Mouse (Mus musculus): Measurements from ENCODE around the gene Olig3. TPM values are rescaled to one million over a fixed set of nuclear protein-coding genes. Genes with fewer than 3 reads are reported as not detected.

The Olig3 gene
- not detected in 2 replicates for total RNA-seq (2015)
- total RNA-seq (2017) = not detected in 2 replicates

GRCm38 (mm10) chr10:19356071-19356583 lies at the start of gene Olig3:
TSS of gene Olig3 (plus strand) at chr10:19356533.
- ATAC-seq (ENCODE audit: poor library complexity, severe bottlenecking) = no peak

GRCm38 (mm10) chr10:19309681-19310395 lies 46.5 kb upstream of the Olig3 start:
- no peak for ATAC-seq (ENCODE audit: poor library complexity, severe bottlenecking)

DNA sequence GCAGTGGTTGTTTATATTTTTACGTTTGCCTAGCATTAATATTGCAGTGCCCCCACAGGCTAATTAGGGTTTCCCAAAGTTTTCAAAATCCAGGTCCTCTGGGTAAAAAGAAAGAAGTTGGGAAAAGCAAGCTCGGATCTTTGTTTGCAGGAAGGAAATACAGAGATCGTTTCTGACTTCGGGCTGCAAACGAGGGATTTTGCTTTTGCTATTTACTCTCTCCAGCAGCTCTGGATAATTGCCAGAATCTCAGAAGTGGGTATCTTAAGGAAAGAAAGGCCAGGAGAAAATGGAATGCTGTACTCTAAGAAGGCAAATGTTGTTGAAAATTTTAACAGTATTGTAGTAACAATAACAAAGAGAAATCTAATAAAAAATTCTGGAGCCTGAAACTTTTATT lies 45.9 kb upstream of the Olig3 start:
- no peak for ATAC-seq (ENCODE audit: poor library complexity, severe bottlenecking)

- ATAC-seq (ENCODE audit: poor library complexity, severe bottlenecking) = no peak
Observed at GRCm38 (mm10) chr10:19317962-19318812, 38.1 kb upstream of the Olig3 start.

DNA sequence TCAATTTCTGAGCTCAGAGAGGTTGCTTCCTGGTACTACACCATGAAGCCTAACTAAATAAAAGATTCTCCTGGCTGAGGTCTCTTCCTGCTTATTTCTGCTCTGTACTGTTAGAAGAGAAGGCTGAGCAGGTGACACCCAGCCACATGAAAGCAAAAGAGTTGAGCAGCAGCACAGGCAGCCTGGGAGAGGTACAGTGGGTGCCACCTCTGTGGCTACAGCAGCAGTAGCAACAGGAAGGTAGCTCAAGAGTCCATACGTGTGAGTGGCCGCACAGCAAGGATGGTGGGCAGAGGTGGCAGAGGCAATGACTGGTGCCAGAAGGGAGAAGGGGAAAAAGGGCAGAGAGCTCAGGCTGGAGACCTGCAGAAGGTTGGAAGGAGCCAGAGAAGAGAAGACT lies 34.6 kb upstream of the Olig3 start:
- ATAC-seq (ENCODE audit: poor library complexity, severe bottlenecking) = peak; percentile 35

- no peak for ATAC-seq (ENCODE audit: poor library complexity, severe bottlenecking)
Observed at GRCm38 (mm10) chr10:19329191-19329777, 27.0 kb upstream of the Olig3 start.

DNA sequence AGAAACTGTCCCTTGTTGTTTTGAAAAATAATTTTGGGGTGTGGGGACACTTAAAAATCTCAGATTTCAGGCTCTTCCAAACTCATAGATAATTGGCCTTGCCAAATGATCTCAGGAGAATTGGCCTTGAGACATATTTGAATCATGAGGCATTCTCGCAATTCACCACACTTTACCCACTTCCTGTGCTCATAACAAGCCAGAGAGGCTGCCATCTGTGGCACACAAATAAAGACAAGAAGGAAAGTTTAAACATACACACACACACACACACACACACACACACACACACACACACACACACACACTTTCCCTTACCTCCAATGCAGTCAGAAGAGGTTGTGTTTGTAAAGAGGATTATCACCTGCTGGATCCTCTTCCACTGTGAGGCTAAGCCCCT lies 22.9 kb upstream of the Olig3 start:
- ATAC-seq (ENCODE audit: poor library complexity, severe bottlenecking) = no peak

GRCm38 (mm10) chr10:19338695-19339630 lies 17.4 kb upstream of the Olig3 start:
- ATAC-seq (ENCODE audit: poor library complexity, severe bottlenecking) = no peak

DNA sequence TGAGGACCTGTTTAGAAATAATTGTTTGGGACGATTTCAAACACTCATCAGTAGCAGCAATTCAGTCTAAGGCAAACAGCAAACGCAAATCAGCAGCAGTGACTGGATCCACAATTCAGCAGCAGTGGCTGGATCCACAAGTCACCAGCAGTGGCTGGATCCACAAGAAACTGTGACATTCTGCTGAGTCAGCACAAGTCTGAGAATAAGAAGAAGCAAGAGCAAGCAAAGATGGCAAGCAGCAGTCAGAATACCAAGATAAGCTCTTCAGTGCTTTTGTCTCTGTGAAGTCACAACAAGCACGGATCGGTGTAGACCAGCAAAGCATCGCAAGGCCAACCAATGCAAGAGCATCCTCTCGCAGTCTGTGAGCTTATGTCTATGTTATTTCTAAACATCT lies 12.3 kb upstream of the Olig3 start:
- ATAC-seq (ENCODE audit: poor library complexity, severe bottlenecking) = no peak

DNA sequence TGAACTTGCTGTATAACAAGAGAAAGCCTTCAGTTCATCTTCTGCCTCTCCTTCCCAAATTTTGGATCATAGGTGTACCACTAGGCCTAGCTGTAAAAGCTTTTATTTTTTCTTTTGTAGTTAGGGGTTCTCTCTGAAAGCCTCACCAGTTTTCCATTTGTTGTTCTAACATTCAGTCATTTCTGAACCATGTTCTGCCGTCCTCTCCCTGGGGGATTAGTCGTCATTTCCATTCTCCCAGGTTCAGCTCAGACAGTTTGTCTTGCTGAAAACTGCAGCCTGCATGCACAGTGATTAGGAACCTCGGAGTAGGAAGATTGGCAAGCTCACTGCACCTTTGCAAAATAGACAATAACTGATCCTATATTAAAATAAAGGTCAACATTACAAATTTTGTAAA lies 7.0 kb upstream of the Olig3 start:
- no peak for ATAC-seq (ENCODE audit: poor library complexity, severe bottlenecking)

DNA sequence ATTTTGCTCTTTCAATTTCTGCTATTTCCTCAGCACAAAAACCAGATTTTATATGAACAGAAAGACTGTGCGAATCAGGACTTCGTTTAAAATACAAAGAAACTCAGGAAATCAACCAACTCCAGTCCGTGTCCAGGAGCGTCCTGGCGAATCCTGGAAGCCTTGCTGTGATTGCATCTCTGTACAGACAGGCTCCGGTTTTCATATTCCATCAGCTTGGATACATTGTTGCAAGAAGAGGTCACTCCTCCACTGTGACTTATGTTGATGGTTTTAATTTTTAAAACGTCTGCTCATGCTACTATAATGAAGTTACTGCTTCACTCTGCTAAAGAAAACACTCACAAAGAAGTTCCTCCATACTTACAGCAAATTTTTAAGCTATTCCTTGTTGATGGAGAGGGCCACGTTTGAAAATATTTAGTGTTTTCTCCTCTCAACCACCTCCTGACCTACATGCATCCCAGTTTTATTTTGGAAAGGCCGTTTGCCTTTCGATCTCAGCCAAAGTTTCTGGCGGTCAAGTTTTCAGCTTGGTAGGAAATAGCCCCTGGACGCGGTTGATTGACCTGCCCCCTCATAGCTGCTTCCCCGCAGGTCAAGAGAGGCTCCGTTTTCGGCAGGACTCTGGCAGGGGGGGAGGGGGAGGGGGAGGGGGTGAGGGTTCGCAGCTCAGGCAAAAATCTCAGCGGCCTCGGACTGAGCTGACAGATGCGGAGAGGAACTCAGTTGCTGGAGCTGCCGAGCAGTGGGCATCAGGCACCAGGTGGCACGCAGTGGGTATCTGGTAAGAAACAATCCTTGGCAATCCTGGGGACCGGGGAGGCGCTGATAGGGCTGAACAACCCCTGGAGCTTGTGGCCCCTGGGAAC lies 4.1 kb upstream of the Olig3 start:
- no peak for ATAC-seq (ENCODE audit: poor library complexity, severe bottlenecking)

DNA sequence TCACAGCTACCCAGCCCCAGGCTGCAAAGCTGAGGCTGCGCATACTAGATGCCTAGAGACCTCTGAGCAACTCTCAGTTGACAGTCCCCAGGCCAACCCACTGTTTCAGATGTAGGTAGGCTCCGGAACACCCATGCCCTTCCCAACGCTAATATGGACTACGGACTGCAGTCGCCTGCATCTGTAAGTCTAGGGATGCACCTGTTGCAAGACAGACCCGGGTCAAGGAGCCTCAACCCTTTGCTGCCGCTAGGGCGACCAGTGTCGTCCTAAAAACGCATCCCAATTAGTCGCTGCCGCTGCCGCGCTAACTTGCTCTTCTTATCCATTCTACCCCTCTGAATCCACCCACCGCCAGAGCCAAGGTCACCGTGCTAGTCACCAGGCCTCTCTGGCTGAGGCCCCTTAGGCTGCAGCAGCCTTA lies 3.4 kb upstream of the Olig3 start:
- ATAC-seq (ENCODE audit: poor library complexity, severe bottlenecking) = no peak

DNA sequence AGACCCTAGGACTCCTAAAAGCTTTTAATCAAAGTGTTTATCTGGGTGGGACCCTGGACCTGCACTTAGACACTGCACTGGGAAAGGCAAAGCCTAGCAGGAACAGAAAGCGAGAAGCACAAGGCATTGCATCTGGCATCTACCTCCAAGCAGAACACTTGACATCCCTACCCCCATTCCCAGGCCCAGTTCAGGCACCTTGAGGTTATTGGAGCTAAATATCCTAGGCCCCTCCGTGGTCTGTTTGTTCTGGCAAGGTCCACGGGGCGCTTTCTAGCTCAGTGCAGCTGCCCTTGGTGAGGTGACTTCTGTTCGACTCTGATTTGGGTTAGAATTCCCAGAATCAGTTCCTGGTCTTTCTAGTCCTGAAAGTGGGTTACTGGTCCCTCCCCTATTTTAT lies 2.7 kb upstream of the Olig3 start:
- ATAC-seq (ENCODE audit: poor library complexity, severe bottlenecking) = no peak

- no peak for ATAC-seq (ENCODE audit: poor library complexity, severe bottlenecking)
Observed at GRCm38 (mm10) chr10:19354146-19354545, 2.2 kb upstream of the Olig3 start.

- no peak for ATAC-seq (ENCODE audit: poor library complexity, severe bottlenecking)
Observed at GRCm38 (mm10) chr10:19355076-19355475, 1.3 kb upstream of the Olig3 start.

DNA sequence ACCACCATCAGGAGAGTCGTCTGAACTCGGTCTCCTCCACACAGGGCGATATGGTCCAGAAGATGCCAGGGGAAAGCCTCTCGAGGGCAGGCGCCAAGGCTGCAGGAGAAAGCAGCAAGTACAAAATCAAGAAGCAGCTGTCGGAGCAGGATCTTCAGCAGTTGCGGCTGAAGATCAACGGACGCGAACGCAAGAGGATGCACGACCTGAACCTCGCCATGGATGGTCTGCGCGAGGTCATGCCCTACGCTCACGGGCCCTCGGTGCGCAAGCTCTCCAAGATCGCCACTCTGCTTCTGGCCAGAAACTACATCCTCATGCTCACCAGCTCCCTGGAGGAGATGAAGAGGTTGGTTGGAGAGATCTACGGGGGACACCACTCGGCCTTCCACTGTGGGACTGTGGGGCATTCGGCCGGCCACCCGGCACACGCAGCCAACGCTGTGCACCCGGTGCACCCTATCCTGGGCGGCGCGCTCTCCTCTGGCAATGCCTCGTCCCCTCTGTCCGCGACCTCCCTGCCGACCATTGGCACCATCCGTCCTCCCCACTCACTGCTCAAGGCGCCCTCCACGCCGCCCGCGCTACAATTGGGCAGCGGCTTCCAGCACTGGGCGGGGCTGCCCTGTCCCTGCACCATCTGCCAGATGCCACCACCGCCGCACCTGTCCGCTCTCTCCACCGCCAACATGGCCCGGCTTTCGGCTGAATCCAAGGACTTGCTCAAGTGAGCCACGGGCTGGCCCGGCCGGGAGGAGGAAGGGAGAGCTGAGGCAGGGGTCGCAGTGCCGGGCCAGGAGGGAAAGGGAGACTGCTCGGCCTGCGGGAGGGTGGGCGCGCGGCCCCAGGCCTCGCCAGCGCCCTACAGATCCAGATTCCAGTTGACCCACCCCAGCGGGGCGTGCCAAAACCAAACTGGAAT lies 648 bp downstream of the Olig3 start:
- no peak for ATAC-seq (ENCODE audit: poor library complexity, severe bottlenecking)

- no peak for ATAC-seq (ENCODE audit: poor library complexity, severe bottlenecking)
Observed at GRCm38 (mm10) chr10:19357848-19358247, 1.5 kb downstream of the Olig3 start.

Measured in megakaryocyte, adult 5-6 weeks (primary cell).